Mouse (Mus musculus) kidney, postnatal 14 days (tissue): ENCODE measurements around the gene Kif24.
"Not testable (repeated sequence)": the region's sequence is repeated elsewhere in the genome, so short reads cannot be mapped to it uniquely, and the experiment has no call there.

ENCODE experiments used
- DNase-seq: peaks from one replicate; pipeline ENCODE4 v3.0.0; 2022; ENCODE audit warnings: mixed read lengths

Gene Kif24

GRCm38 (mm10) chr4:41492951-41493350 is 28.3 kb upstream of the Kif24 start:
- DNase-seq, result no peak

GRCm38 (mm10) chr4:41481601-41482017 is 16.9 kb upstream of the Kif24 start:
- DNase-seq, result peak; percentile 85

- DNase-seq, result no peak
Observed at GRCm38 (mm10) chr4:41480254-41480653, 15.6 kb upstream of the Kif24 start.

- DNase-seq, result peak; percentile 50
Observed at GRCm38 (mm10) chr4:41479456-41479804, 14.7 kb upstream of the Kif24 start.

- DNase-seq, result no peak
Observed at GRCm38 (mm10) chr4:41478751-41479455, 14.2 kb upstream of the Kif24 start.

- DNase-seq, result no peak
Observed at GRCm38 (mm10) chr4:41477648-41478160, 13.0 kb upstream of the Kif24 start.

- no peak for DNase-seq
Observed at GRCm38 (mm10) chr4:41471384-41471689, 6.7 kb upstream of the Kif24 start.

GRCm38 (mm10) chr4:41470684-41471383 is 6.1 kb upstream of the Kif24 start:
- DNase-seq, result no peak

GRCm38 (mm10) chr4:41470051-41470683 is 5.5 kb upstream of the Kif24 start:
- no peak for DNase-seq

GRCm38 (mm10) chr4:41469199-41469598 is 4.5 kb upstream of the Kif24 start:
- DNase-seq, result no peak

- peak; percentile 81 for DNase-seq
Observed at GRCm38 (mm10) chr4:41468396-41469080, 3.9 kb upstream of the Kif24 start.

GRCm38 (mm10) chr4:41465287-41465665 is 589 bp upstream of the Kif24 start:
- DNase-seq, result no peak

GRCm38 (mm10) chr4:41463051-41463738 is 1.5 kb downstream of the Kif24 start:
- DNase-seq, result not testable (repeated sequence)

GRCm38 (mm10) chr4:41460690-41461089 is 4.0 kb downstream of the Kif24 start:
- DNase-seq, result no peak

GRCm38 (mm10) chr4:41447595-41447994 is 17.1 kb downstream of the Kif24 start:
- no peak for DNase-seq

GRCm38 (mm10) chr4:41442790-41443302 is 21.8 kb downstream of the Kif24 start:
- DNase-seq, result no peak

GRCm38 (mm10) chr4:41438931-41439330 is 25.8 kb downstream of the Kif24 start:
- no peak for DNase-seq

GRCm38 (mm10) chr4:41416966-41417365 is 47.7 kb downstream of the Kif24 start:
- DNase-seq, result no peak

GRCm38 (mm10) chr4:41409341-41409740 is 55.3 kb downstream of the Kif24 start:
- no peak for DNase-seq

- DNase-seq, result no peak
Observed at GRCm38 (mm10) chr4:41407353-41407752, 57.3 kb downstream of the Kif24 start.

GRCm38 (mm10) chr4:41406597-41406996 is 58.1 kb downstream of the Kif24 start:
- no peak for DNase-seq

GRCm38 (mm10) chr4:41401573-41401972 is 63.1 kb downstream of the Kif24 start:
- DNase-seq, result no peak

- no peak for DNase-seq
Observed at GRCm38 (mm10) chr4:41401167-41401566, 63.5 kb downstream of the Kif24 start.
